Mouse (Mus musculus): ENCODE measurements around the gene Crybg3. TPM values are rescaled to one million over a fixed set of nuclear protein-coding genes. Genes with fewer than 3 reads are reported as not detected.

The Crybg3 gene
- polyA plus RNA-seq (2016; fragmentation: Nextera tagmentation; extraction: Ambion mirVana), result 5.0 and 5.1 TPM in 2 replicates

DNA sequence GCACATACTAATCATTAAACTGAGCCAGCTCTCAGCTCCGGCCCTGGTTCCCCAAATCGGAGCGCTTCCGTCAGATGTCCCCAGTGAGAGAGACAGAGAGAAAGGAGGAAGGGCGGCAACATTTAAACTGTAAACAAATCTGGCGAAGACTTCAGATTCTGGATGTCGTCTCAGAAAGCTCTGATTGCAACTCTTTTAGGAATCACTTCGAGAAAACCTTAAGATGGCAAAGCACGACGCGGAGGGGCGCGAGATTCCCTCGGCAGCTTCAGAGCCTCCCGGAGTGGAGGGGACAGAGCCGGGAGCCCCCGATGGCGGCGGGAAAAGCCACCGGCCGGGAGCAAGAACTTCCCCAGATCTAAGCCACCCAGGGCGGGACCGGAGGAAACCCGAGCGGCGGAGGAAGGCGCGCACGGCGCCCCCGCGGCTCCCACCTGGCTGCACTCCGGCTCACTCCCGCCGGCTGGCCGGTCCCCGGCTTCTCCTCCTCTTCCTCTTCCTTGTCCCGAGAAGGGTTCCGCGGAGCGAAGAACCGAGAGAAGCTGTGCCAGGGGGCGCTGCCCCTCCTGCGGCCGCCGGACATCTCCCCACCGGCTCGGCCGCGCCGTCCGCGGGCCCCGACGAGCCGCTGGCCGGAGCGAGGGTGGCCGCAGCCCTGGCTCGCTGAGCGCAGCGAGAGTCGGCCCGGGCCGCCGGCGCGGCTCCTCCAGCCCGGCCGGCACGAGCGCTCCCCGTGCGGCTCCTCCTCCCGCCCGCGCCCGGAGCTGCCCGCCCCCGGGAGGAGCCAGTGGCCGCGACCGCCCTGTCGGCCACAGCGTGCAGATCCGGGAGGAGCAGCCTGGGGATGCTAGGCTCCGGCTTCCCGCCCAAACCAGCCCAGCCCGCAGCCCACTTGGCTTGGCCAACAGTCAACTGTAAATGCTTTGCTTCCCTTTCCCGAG lies at the start of gene Crybg3:
Crybg3 (minus strand) TSS at position 669 of the 941 bp plus-strand sequence.
- Histone ChIP-seq H3K27ac (peak within 1 kb of the TSS; percentile 91), H3K27me3 (ENCODE audit: poor library complexity, severe bottlenecking) (peaks cover 60% of the 10 kb centered on the region), H3K9me3 (no peaks in the 10 kb centered on the region), H3K4me1 (peaks cover 27% of the 10 kb centered on the region), H3K36me3 (replicated peaks) (no peaks in the 10 kb centered on the region), H3K4me3 (peak within 1 kb of the TSS; percentile 78)
- DNase-seq (ENCODE audit: extremely low spot score, low spot score), result peak; percentile 71
- WGBS, result under 1% methylated on average over 86 of the region's 90 CpGs

- no peak for DNase-seq (ENCODE audit: extremely low spot score, low spot score)
- H3K36me3 ChIP-seq (replicated peaks), result no peaks in the 10 kb centered on the region
- 56% methylated on average over 2 of the region's 2 CpGs for WGBS
Measured at GRCm38 (mm10) chr16:59643766-59644165, 43.0 kb upstream of the Crybg3 start.

DNA sequence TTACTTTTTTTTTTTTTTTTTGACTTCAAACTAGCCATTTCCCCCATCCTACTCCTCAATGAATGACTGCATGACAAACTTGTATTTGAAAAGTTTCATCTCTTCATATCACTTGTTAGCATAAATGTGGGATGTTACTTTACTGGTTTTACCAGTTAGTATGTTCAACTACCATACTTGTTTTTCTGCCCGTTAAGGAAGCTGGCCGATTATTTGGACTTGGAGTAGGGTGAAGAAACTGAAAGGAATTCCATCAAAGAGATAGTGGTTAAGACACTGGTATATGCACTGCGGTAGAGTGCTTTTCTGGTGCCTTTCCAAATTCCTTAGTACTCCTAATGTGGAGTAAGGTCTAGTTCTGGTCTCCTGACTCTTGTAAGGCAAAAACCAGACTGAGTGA lies 39.2 kb upstream of the Crybg3 start:
- Histone ChIP-seq H3K27ac (no peak overlapping the region), H3K9me3 (no peaks in the 10 kb centered on the region), H3K36me3 (replicated peaks) (no peaks in the 10 kb centered on the region), H3K4me1 (peaks cover 10% of the 10 kb centered on the region), H3K4me3 (peak overlapping the region; percentile 82; the same call in 1 of the 2 replicates), H3K27me3 (ENCODE audit: poor library complexity, severe bottlenecking) (no peaks in the 10 kb centered on the region)
- WGBS, result 95% methylated on average over 3 of the region's 3 CpGs
- no peak for DNase-seq (ENCODE audit: extremely low spot score, low spot score)

More at GRCm38 (mm10) chr16:59643766-59644165, 43.0 kb upstream of the Crybg3 start:
- no peak overlapping the region for H3K27ac ChIP-seq
- H3K27me3 ChIP-seq (ENCODE audit: poor library complexity, severe bottlenecking), result no peaks in the 10 kb centered on the region
- no peaks in the 10 kb centered on the region for H3K9me3 ChIP-seq
- no peaks in the 10 kb centered on the region for H3K4me1 ChIP-seq
- H3K4me3 ChIP-seq, result no peak overlapping the region

DNA sequence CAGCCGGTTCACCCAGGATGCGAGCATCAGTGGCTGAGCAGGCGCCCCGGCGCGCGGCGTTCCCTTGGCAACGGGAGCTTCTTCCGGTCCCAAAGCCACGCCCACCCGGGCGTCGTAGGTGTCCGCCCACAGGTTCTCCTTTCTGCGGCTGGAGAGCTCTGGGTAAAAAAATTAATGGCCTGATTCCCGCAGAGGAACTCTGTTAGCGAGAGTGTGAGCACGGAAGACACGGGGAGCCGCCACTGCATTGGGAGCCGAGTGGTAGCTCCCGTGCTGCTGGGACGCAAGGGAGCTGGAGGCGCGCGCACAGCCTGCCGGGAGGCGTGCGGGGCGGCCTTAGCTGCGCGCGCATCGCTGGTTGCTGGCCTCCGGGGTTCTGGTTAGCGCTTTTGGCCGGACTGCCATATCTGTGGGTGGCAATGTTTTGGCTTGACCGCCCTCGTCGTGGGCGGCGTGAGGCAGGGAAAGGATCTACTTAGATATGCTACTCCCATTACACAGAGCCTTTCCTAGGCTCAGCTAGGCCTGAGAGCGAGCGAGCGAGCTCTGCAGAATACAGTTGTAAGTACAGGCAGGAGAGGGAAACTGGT lies 38.4 kb upstream of the Crybg3 start, which contains the start of gene Arl6:
Arl6 (minus strand) TSS at position 290 of the 590 bp plus-strand sequence.
- Histone ChIP-seq H3K36me3 (replicated peaks) (no peaks in the 10 kb centered on the region; the same call in 1 of the 2 replicates), H3K27me3 (ENCODE audit: poor library complexity, severe bottlenecking) (no peaks in the 10 kb centered on the region), H3K9me3 (no peaks in the 10 kb centered on the region), H3K27ac (peak within 1 kb of the TSS; percentile 97), H3K4me3 (peak within 1 kb of the TSS; percentile 82), H3K4me1 (peaks cover 10% of the 10 kb centered on the region)
- DNase-seq (ENCODE audit: extremely low spot score, low spot score), result peak; percentile 92
- under 1% methylated on average over 46 of the region's 46 CpGs for WGBS

GRCm38 (mm10) chr16:59634598-59634997 lies 33.8 kb upstream of the Crybg3 start:
- no peaks in the 10 kb centered on the region for H3K9me3 ChIP-seq
- H3K36me3 ChIP-seq (replicated peaks), result peaks cover 22% of the 10 kb centered on the region
- H3K4me3 ChIP-seq, result no peak overlapping the region
- no peaks in the 10 kb centered on the region for H3K27me3 ChIP-seq (ENCODE audit: poor library complexity, severe bottlenecking)
- 89% methylated on average over 2 of the region's 2 CpGs for WGBS
- H3K27ac ChIP-seq, result no peak overlapping the region
- no peak for DNase-seq (ENCODE audit: extremely low spot score, low spot score)
- peaks cover 10% of the 10 kb centered on the region for H3K4me1 ChIP-seq

DNA sequence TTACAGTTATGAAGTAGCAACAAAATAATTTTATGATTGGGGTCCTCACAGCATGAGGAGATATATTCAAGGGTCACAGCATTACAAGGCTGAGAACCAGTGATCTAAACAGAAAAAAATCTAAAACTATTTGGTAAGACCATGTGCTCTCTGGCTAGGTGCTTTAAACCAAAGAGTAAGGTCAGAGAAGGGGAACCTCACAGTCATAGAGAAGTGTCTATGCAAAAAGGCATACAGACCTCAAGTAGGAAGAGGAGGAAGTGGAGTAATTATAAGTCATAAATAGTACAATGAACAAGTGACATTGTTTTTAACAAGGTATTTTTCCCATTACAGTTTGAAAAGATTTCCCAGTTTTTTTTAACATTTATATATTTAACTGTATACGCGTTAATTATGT lies 20.8 kb upstream of the Crybg3 start:
- H3K4me1 ChIP-seq, result no peaks in the 10 kb centered on the region
- 98% methylated on average over 2 of the region's 2 CpGs for WGBS
- H3K27ac ChIP-seq, result no peak overlapping the region
- H3K27me3 ChIP-seq (ENCODE audit: poor library complexity, severe bottlenecking), result no peaks in the 10 kb centered on the region
- DNase-seq (ENCODE audit: extremely low spot score, low spot score), result no peak
- H3K36me3 ChIP-seq (replicated peaks), result peaks cover 2% of the 10 kb centered on the region; the same call in 1 of the 2 replicates
- no peaks in the 10 kb centered on the region for H3K9me3 ChIP-seq
- H3K4me3 ChIP-seq, result no peak overlapping the region

DNA sequence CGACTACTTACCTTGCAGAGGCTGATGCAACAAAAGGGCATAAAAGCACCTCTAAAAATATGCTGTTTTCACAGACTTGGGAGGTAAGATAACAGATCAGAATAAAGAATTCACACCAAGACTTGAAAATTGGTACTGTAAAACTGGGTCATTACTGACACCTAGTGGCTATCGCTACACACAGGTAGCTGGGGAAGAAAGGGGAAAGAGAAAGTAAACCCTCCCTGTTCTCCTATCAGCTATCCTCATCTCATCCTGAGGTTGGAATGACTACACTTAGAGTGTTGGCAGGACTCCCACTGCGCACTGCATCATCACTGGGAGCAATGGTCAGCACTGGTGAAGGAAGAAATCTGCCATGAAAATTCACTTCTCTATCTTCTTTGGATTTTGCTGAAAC lies 16.4 kb upstream of the Crybg3 start:
- no peak for DNase-seq (ENCODE audit: extremely low spot score, low spot score)
- WGBS, result 43% methylated on average over 3 of the region's 3 CpGs
- H3K27me3 ChIP-seq (ENCODE audit: poor library complexity, severe bottlenecking), result no peaks in the 10 kb centered on the region
- H3K27ac ChIP-seq, result no peak overlapping the region
- H3K36me3 ChIP-seq (replicated peaks), result peaks cover 7% of the 10 kb centered on the region
- H3K9me3 ChIP-seq, result no peaks in the 10 kb centered on the region
- H3K4me1 ChIP-seq, result no peaks in the 10 kb centered on the region
- H3K4me3 ChIP-seq, result no peak overlapping the region

DNA sequence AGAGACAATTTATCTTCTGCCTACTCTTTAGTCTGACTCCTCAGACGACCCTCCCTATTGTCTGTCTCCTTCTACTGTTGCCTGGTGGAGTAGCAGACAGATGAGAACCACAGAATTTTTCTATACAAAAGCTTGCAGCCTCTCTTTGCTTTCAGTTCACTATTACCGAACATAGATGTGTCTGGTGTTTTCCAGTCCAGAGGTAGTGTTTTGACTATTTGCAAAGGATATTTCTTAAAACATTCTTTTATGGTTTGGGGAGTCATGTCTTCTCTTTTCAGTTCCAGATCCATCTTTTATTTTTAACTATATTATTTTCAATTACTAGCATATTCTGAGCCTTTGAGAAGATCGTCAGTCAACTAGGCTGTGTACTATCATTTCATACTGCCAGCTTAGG lies 14.9 kb upstream of the Crybg3 start:
- Histone ChIP-seq H3K4me1 (no peaks in the 10 kb centered on the region), H3K4me3 (no peak overlapping the region), H3K9me3 (no peaks in the 10 kb centered on the region), H3K27me3 (ENCODE audit: poor library complexity, severe bottlenecking) (no peaks in the 10 kb centered on the region), H3K27ac (no peak overlapping the region), H3K36me3 (replicated peaks) (peaks cover 13% of the 10 kb centered on the region)
- WGBS, result 88% methylated on average over 3 of the region's 3 CpGs
- DNase-seq (ENCODE audit: extremely low spot score, low spot score), result no peak

DNA sequence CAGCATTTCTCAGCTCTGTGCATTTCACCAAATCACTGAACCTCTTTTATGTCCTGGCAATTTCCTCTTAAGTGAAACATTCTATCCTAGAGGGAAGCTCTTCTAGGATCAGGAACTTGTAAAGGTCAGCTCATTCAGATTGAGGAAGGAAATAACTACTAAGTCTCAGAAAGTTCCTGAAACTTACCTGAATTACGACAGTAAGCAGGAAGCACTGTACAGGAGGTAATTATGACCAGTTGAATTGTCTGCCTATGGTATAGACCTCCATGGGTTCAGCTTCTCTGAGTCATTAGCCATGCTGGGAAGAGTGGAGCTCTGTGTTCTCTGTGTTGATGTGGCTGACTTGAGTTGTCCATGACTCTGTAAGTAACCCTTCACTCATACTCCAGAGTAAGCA lies 10.0 kb upstream of the Crybg3 start:
- H3K27ac ChIP-seq, result no peak overlapping the region
- no peaks in the 10 kb centered on the region for H3K9me3 ChIP-seq
- DNase-seq (ENCODE audit: extremely low spot score, low spot score), result no peak
- H3K27me3 ChIP-seq (ENCODE audit: poor library complexity, severe bottlenecking), result no peaks in the 10 kb centered on the region
- no peaks in the 10 kb centered on the region for H3K4me1 ChIP-seq
- WGBS, result 84% methylated on average over 1 of the region's 1 CpGs
- no peak overlapping the region for H3K4me3 ChIP-seq
- H3K36me3 ChIP-seq (replicated peaks), result peaks cover 18% of the 10 kb centered on the region

DNA sequence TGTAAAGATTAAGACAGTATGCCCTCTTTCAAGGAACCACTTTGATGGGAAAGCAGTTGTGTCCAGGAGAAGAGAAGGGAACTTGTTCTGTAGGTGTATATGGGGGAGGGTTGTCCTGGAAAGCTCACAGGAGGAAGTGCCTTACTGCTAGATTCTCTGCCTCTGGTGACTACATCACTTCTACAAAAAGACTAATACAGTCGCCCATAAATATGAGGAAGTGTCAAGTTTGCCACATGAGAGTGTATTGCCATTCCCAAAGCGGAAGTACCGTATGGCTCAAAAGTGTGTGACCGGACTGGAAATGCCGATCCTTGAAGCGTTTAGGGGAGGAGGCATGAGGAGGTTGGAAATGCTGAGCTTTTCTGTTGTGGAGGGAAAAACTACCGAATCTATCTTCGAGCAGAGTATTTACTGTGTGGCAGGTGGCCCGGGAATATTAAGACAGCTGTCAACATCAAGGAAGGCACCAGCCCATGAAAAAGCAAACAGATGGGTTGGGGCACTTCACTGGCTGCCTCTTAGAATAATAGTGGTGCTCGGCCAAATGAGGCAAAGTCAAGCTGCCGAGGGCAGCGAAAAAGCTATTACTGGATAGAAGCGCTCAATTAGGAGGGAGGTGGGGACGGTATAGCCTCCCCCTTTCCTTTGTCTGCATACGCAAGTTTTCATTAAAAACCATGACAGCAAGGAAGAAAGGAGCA lies 3.5 kb upstream of the Crybg3 start:
- H3K4me1 ChIP-seq, result peaks cover 20% of the 10 kb centered on the region
- H3K9me3 ChIP-seq, result no peaks in the 10 kb centered on the region
- H3K27me3 ChIP-seq (ENCODE audit: poor library complexity, severe bottlenecking), result peaks cover 30% of the 10 kb centered on the region
- no peak overlapping the region for H3K27ac ChIP-seq
- 70% methylated on average over 15 of the region's 15 CpGs for WGBS
- no peak for DNase-seq (ENCODE audit: extremely low spot score, low spot score)
- H3K4me3 ChIP-seq, result no peak overlapping the region
- peaks cover 2% of the 10 kb centered on the region; the same call in 1 of the 2 replicates for H3K36me3 ChIP-seq (replicated peaks)

GRCm38 (mm10) chr16:59599411-59600265 lies 1.1 kb downstream of the Crybg3 start:
- peaks cover 27% of the 10 kb centered on the region for H3K4me1 ChIP-seq
- DNase-seq (ENCODE audit: extremely low spot score, low spot score), result no peak
- H3K9me3 ChIP-seq, result no peaks in the 10 kb centered on the region
- peaks cover 60% of the 10 kb centered on the region for H3K27me3 ChIP-seq (ENCODE audit: poor library complexity, severe bottlenecking)
- peak overlapping the region; percentile 78 for H3K4me3 ChIP-seq
- 12% methylated on average over 17 of the region's 17 CpGs for WGBS
- H3K27ac ChIP-seq, result no peak overlapping the region
- H3K36me3 ChIP-seq (replicated peaks), result no peaks in the 10 kb centered on the region

GRCm38 (mm10) chr16:59598997-59599396 lies 1.8 kb downstream of the Crybg3 start:
- H3K4me1 ChIP-seq, result peaks cover 21% of the 10 kb centered on the region
- 8% methylated on average over 4 of the region's 4 CpGs for WGBS
- no peaks in the 10 kb centered on the region for H3K9me3 ChIP-seq
- no peak for DNase-seq (ENCODE audit: extremely low spot score, low spot score)
- peak overlapping the region; percentile 78; the same call in 1 of the 2 replicates for H3K4me3 ChIP-seq
- H3K27ac ChIP-seq, result no peak overlapping the region
- peaks cover 60% of the 10 kb centered on the region for H3K27me3 ChIP-seq (ENCODE audit: poor library complexity, severe bottlenecking)
- H3K36me3 ChIP-seq (replicated peaks), result no peaks in the 10 kb centered on the region

Measured in forebrain, embryonic 10.5 days (tissue).